Mouse (Mus musculus) kidney, embryonic 14.5 days (tissue): ENCODE results near the gene Fgf23. TPM values are rescaled to one million over a fixed set of nuclear protein-coding genes. Genes with fewer than 3 reads are reported as not detected.
A peak's percentile ranks its signal among the peaks of the same experiment; 100 is the strongest.

ENCODE experiments used
- ATAC-seq: fragments of 200-750 bp; cut with Nextera tagmentation; 2 replicates; pipeline ENCODE4 v1.8.0; 2017; ENCODE audit warnings: moderate number of reproducible peaks, mild to moderate bottlenecking, moderate TSS enrichment, moderate library complexity; ENCODE audit not compliant: low FRiP score, low TSS enrichment
- H3K27ac ChIP-seq: fragments of 300-500 bp; sonication (generic); 2 replicates; pipeline ENCODE4 v1.5.1; 2014; ENCODE audit warnings: low read depth, mild to moderate bottlenecking, low read length, moderate library complexity, mixed read lengths
- H3K27me3 ChIP-seq: fragments of 300-500 bp; sonication (generic); 2 replicates; pipeline ENCODE4 v1.6.1; 2014; ENCODE audit warnings: mild to moderate bottlenecking, low read length; ENCODE audit not compliant: control insufficient read depth, insufficient read depth
- H3K36me3 ChIP-seq: fragments of 300-500 bp; sonication (generic); 2 replicates; pipeline ENCODE4 v1.6.1; 2014; ENCODE audit warnings: low read length, mixed read lengths; ENCODE audit not compliant: control insufficient read depth, insufficient read depth
- H3K4me1 ChIP-seq: fragments of 300-500 bp; sonication (generic); 2 replicates; pipeline ENCODE4 v1.6.1; 2014; ENCODE audit warnings: low read length, mixed read lengths; ENCODE audit not compliant: control insufficient read depth, insufficient read depth
- H3K4me2 ChIP-seq: fragments of 300-500 bp; sonication (generic); replicated peaks from 2 replicates; pipeline ENCODE4 v1.6.1; 2014; ENCODE audit warnings: low read depth, mild to moderate bottlenecking, low read length
- H3K4me3 ChIP-seq: fragments of 300-500 bp; sonication (generic); 2 replicates; pipeline ENCODE4 v1.5.1; 2014; ENCODE audit warnings: mild to moderate bottlenecking, low read length
- H3K9ac ChIP-seq: fragments of 300-500 bp; sonication (generic); 2 replicates; pipeline ENCODE4 v1.6.1; 2014; ENCODE audit warnings: low read depth, mild to moderate bottlenecking, low read length, moderate library complexity
- H3K9me3 ChIP-seq: fragments of 300-500 bp; sonication (generic); 2 replicates; pipeline ENCODE4 v1.6.1; 2016; ENCODE audit warnings: low read length; ENCODE audit not compliant: control insufficient read depth
- WGBS: fragments of 180-500 bp; shearing (Covaris S2); extraction: QIAGEN DNeasy Blood & Tissue Kit; methylation state at CpG from one replicate; pipeline ENCODE4 v1.1.7; 2014; 5-methylcytosine and 5-hydroxymethylcytosine counted together
- polyA plus RNA-seq: library from polyadenylated mRNA; unstranded; fragments of >200 nt; fragmentation: Nextera tagmentation; extraction: Ambion mirVana; gene quantifications from 2 replicates; pipeline ENCODE4 v1.2.1, GENCODE M21; 2014

The Fgf23 gene
- polyA plus RNA-seq, 1 experiment from 2014 or later = not detected

DNA sequence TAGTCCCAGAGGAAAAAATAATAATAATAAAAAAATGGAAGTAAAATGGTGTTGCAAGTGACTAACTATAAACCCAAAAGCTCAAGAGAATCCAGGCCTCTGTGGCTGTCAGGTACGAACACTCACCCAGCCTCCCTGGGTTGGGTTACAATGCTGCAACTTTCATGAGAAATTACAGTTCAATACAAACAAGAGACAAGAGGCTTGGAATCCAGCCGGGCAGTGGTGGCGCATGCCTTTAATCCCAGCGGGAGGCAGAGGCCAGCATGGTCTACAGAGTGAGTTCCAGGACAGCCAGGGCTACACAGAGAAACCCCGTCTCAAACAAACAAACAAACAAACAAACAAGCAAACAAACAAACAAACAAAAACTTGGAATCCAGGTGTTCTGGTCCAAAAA lies 34.0 kb downstream of the Fgf23 start:
- H3K36me3 ChIP-seq = no peaks in the 10 kb centered on the region
- H3K27me3 ChIP-seq = no peaks in the 10 kb centered on the region
- 63% methylated on average over 5 of the region's 5 CpGs for WGBS
- H3K4me1 ChIP-seq = no peaks in the 10 kb centered on the region
- H3K27ac ChIP-seq = no peak overlapping the region
- H3K4me3 ChIP-seq = no peak overlapping the region
- ATAC-seq = no peak
- H3K4me2 ChIP-seq = no peak overlapping the region
- H3K9me3 ChIP-seq = no peaks in the 10 kb centered on the region
- H3K9ac ChIP-seq = no peak overlapping the region

DNA sequence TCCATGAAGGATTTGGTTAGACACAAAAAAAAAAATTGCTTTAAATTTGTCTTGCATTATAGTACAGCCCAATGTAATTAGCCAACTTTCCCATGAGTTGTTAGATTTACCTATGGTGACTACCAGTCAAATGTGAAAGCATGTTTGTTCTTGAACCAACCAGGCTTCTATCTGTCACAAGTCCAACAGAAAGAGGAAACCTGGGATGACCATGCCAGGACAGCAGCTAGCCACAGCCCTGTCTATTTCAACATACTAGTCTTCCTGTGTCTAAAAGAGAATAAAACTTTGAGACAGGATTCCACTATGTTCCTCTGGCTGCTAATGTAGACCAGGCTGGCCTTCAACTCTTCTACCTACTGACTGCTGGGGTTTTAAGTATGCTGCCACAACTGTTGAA lies 34.7 kb downstream of the Fgf23 start:
- ATAC-seq = no peak

DNA sequence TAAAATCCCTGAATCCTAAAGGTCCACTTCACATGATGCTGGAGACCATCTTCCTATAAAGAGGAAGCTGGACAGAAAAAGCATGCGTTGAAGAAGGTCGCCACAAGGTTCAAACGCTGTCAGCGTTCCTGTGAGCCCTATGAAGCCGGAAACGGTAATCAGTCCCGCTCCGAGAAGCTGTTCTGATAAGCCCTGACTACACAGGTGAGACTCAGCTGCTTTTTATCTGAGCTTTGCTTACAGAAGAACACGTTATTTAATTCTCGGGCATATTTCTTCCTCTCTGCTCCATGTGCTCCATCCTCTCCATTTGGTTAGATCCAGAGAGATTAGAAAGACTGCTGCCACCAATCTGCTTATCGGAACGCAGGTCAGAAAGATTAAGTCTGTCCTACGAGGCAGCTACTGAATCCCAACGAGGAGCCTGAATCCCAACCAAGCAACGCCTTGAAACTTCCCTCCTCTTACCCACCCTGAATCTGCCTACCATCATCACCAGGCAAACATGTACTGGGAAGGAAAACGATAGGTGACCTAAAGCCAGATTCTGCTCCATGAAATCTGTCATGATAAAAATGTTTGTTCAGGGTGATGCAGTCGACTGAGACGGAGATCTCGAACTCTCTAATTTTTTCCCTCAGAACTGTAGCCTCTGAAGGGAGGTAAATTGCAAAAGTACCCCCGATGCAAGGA lies 35.8 kb downstream of the Fgf23 start:
- Histone ChIP-seq H3K9me3 (no peaks in the 10 kb centered on the region), H3K4me3 (peak overlapping the region; percentile 56), H3K27me3 (no peaks in the 10 kb centered on the region), H3K36me3 (no peaks in the 10 kb centered on the region), H3K4me2 (peak overlapping the region; percentile 81), H3K4me1 (no peaks in the 10 kb centered on the region), H3K9ac (peak overlapping the region; percentile 54), H3K27ac (no peak overlapping the region)
- WGBS = 42% methylated on average over 20 of the region's 20 CpGs
- ATAC-seq = no peak

More for the DNA sequence above, 34.7 kb downstream of the Fgf23 start:
- Histone ChIP-seq H3K9me3 (no peaks in the 10 kb centered on the region), H3K9ac (no peak overlapping the region), H3K4me1 (no peaks in the 10 kb centered on the region), H3K4me2 (no peak overlapping the region), H3K27me3 (no peaks in the 10 kb centered on the region), H3K27ac (no peak overlapping the region), H3K36me3 (no peaks in the 10 kb centered on the region), H3K4me3 (no peak overlapping the region)

DNA sequence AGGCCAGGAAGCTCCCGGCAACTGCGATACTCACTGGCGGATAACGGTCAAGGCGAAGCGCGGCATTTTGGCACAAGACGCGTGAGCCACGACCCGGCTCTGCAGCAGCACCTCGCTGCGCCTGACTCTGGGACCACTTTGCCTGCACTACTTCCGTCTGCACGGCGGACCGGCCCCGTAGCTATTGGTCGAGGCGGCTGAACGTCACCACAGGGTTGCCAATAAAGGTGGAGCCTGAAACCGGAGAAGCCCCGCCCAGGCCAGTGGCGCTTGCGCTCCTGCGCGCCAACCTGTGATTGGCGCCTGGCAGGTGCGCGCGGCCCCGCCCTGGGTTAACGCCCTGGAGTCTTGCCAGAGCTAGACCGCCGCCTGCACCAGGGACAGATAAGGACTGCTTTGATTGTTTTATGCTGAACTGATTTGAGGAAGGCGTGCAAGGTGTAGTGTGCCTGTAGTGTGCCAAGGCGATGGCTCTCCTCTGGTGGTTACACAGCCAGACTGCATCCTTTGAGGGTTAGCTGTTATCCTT lies 36.8 kb downstream of the Fgf23 start, which contains the start of gene Tigar:
TSS of gene Tigar (minus strand) at position 156 of the 529 bp plus-strand sequence.
- Histone ChIP-seq H3K4me3 (peak within 1 kb of the TSS; percentile 56), H3K36me3 (no peaks in the 10 kb centered on the region), H3K27ac (no peak within 1 kb of the TSS), H3K9me3 (no peaks in the 10 kb centered on the region), H3K4me1 (no peaks in the 10 kb centered on the region), H3K27me3 (no peaks in the 10 kb centered on the region), H3K4me2 (peak within 1 kb of the TSS; percentile 81), H3K9ac (peak within 1 kb of the TSS; percentile 54)
- peak; percentile 100 for ATAC-seq
- under 1% methylated on average over 37 of the region's 37 CpGs for WGBS

DNA sequence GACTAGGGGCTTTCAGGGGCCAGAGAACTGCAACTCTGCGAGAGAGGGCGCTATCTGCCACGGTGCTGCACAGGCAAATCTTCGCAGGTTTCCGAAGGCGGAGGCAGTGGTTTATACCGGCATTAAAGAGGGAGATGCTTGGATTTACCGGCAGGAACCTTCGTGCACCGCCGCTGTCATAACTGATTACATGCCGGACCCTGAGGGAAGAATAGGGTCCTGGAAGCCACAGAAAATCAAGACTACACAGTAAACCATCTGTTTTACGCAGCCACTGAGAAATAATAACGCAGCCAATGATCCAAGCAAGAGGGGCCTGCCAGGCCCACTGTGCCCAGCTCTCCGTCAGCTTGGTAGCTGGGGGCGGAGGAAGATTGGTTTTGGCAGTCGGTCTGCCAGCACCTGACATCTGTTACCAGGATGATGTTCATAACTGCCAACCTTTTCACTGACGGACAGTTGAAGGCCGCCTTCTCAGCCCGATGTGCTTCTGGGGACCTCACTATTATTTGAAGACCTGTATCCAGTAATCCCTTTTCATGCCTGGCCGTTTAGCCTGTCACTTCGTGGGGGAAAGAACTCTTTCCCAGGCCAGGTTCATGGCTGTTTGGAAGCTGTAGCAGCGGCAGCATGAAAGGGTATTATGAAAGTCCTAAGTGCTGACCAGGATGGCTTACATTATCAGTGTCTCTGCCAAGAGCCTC lies 42.2 kb downstream of the Fgf23 start:
- Histone ChIP-seq H3K9ac (no peak overlapping the region), H3K27me3 (no peaks in the 10 kb centered on the region), H3K27ac (no peak overlapping the region), H3K4me2 (no peak overlapping the region), H3K9me3 (no peaks in the 10 kb centered on the region), H3K4me3 (no peak overlapping the region), H3K36me3 (no peaks in the 10 kb centered on the region), H3K4me1 (no peaks in the 10 kb centered on the region)
- no peak for ATAC-seq
- WGBS = 70% methylated on average over 23 of the region's 23 CpGs

DNA sequence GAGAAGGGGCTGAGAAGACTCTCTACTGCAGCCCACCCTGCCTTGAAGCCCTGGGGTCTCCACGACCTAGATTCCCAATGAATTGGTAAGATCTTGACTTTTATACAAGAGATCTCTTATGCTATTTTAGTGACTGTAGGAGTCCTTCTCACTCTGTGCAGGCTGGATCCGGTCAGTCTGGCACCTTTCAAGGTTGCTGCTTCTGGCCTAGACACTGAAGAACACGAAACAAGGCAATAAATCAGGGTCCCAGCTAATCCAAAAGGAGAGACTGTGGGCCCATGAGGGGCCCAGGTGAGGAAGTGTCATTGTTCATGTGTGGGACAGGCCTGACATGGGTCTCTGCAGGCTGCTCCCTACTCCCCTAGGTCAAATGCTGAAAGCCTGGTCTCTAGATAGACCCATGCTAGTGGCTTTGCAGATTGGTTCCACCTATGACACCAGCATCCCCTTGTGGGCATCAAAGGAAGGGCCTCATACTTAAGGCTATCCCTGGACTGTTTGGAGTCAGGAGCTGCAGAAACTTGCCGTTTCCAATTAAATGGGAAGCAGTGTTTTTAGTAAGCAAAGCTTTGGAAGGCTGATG lies 49.6 kb downstream of the Fgf23 start:
- no peak for ATAC-seq
- H3K9me3 ChIP-seq = no peaks in the 10 kb centered on the region
- WGBS = 70% methylated on average over 4 of the region's 4 CpGs

DNA sequence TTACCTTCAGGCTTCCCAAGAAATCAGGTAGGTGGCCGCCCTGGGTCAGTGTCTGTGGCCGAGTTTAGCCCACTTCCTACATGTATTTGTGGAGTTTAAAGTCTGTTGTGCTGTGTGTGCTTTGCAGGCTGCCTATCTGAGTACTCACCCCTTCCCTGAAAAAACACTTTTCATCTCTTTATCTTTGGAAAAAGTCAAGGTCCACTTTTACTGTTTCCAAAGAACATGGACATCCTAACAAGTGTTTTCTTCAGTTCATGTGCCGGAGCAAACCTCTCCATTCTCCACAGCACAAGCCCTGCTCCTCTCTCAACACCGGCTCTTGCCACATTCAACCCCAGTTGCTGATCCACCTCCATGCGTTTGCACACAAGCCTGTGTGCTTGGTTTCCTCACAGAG lies 50.3 kb downstream of the Fgf23 start:
- Histone ChIP-seq H3K4me3 (no peak overlapping the region), H3K27me3 (no peaks in the 10 kb centered on the region), H3K36me3 (peaks cover 20% of the 10 kb centered on the region), H3K27ac (no peak overlapping the region), H3K9ac (no peak overlapping the region), H3K9me3 (no peaks in the 10 kb centered on the region), H3K4me1 (no peaks in the 10 kb centered on the region), H3K4me2 (no peak overlapping the region)
- 90% methylated on average over 5 of the region's 5 CpGs for WGBS
- no peak for ATAC-seq

More for the DNA sequence above, 49.6 kb downstream of the Fgf23 start:
- no peak overlapping the region for H3K27ac ChIP-seq
- no peak overlapping the region for H3K9ac ChIP-seq
- H3K4me3 ChIP-seq = no peak overlapping the region
- no peaks in the 10 kb centered on the region for H3K27me3 ChIP-seq
- H3K36me3 ChIP-seq = peaks cover 14% of the 10 kb centered on the region
- H3K4me1 ChIP-seq = no peaks in the 10 kb centered on the region
- H3K4me2 ChIP-seq = no peak overlapping the region

DNA sequence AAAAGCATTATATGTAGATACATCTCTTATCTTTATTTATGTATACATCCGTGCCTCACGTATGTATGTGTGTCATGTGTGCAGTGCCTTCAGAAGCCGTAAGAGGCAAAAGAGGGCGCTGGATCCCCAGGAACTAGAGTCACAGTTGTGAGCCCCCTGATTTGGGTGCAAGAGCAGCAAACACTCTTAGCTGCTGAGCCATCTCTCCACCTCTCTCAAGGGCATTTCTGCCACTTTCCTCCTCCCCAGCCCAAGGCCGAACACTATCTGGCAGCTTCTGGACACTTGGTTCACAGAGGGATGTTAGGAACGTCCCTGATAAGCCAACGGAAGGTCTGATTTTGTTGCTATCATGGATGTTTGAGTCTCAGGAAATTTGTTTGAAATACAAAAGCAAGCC lies 50.8 kb downstream of the Fgf23 start:
- ATAC-seq = no peak
- no peak overlapping the region for H3K4me3 ChIP-seq
- no peak overlapping the region for H3K9ac ChIP-seq
- WGBS = 78% methylated on average over 7 of the region's 7 CpGs
- peaks cover 26% of the 10 kb centered on the region for H3K36me3 ChIP-seq
- no peaks in the 10 kb centered on the region for H3K4me1 ChIP-seq
- H3K27ac ChIP-seq = no peak overlapping the region
- no peaks in the 10 kb centered on the region for H3K9me3 ChIP-seq
- H3K4me2 ChIP-seq = no peak overlapping the region
- no peaks in the 10 kb centered on the region for H3K27me3 ChIP-seq

DNA sequence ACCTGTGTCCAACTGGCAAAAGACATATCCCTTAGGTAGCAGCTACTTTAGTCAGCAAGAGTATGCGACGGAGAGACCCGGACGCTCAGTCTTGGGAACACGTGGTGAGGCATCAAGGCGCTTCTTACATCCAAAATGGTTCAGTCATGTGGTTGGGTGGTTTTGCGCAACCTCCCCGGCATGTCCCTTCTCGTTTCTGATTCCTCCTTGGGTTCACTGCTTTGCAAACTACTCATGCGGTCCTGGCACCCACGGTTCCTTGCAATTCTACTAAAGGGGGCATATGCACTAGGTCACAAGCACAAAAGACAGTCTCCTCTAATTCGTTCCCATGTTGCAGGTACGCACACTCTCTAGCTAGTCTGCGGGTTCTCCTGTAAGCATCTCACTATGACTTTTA lies 57.0 kb downstream of the Fgf23 start:
- H3K36me3 ChIP-seq = peaks cover 78% of the 10 kb centered on the region
- no peaks in the 10 kb centered on the region for H3K4me1 ChIP-seq
- ATAC-seq = no peak
- no peak overlapping the region for H3K4me3 ChIP-seq
- H3K27ac ChIP-seq = no peak overlapping the region
- no peaks in the 10 kb centered on the region for H3K27me3 ChIP-seq
- H3K4me2 ChIP-seq = no peak overlapping the region
- WGBS = 89% methylated on average over 14 of the region's 14 CpGs
- no peaks in the 10 kb centered on the region for H3K9me3 ChIP-seq
- H3K9ac ChIP-seq = no peak overlapping the region
